In the genomic region with DNA sequence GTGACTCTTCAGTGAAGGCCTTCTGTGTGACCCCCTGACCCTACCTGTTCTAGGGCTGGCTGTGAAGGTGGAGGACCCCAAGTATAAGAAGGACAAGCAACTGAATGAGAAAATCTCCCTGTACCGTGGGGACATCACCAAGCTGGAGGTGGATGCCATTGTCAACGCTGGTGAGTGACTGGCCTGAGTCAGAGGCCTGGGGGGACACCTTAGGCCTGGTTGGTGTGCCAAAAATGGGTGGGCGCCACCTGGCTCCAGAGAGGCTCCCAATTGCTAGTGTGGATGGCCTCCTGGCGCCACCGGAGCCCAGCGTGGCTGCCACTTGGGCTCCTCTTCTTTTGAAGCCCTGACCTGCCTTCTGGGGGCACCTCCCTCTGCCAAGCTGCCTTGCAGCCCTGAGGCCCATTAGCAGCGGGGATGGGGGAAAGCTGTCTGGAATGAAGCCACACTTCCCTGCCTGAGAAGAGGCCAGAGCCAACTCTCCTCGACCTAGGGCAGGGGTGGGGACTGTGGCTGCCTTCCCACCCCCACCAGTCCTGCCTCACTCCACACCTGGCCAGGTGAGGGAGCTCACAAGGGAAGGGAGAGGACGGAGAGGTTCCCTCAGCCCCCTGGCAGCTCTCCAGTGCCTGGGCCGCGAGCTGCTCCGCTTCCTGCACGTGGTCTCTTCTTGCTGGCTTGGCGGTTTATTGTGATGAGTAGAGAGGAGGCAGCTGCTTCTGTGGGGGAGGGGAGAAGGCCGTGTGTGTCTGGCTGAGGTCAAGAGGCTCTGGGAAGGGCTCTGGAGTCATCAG, we compare ENCODE assay signal across 8 mouse cellular contexts. TPM values are rescaled to one million over a fixed set of nuclear protein-coding genes. Genes with fewer than 3 reads are reported as not detected.
DNase-seq lines count a peak whose midpoint lies in the region; ATAC-seq lines count a peak whose summit lies in the region.

No protein-coding gene starts in this region.

- DNase-seq in spleen, postnatal 10 days (ENCODE audit: low spot score in 2 of 2): peak; percentile 29 to 57
- DNase-seq in spleen, adult 12 weeks (ENCODE audit: low spot score): no peak
- DNase-seq in urinary bladder, adult 18-20 months (ENCODE audit: low spot score in 2 of 2): no peak
- DNase-seq in adipocyte (ENCODE audit: low spot score): no peak

- 26% methylated on average over 15 of the region's 15 CpGs for WGBS in embryonic facial prominence, embryonic 13.5 days
- WGBS in hindbrain, embryonic 13.5 days: 29% methylated on average over 15 of the region's 15 CpGs
- WGBS in limb, embryonic 13.5 days: 34% methylated on average over 15 of the region's 15 CpGs
- WGBS in neural tube, embryonic 15.5 days: 25% methylated on average over 15 of the region's 15 CpGs

- H3K4me2 ChIP-seq in embryonic facial prominence, embryonic 13.5 days: peak overlapping the region; percentile 34
- H3K4me2 ChIP-seq in hindbrain, embryonic 13.5 days: 0 out of 2 replicates have a peak overlapping the region, but pooled peaks have one; percentile 23
- H3K4me2 ChIP-seq in limb, embryonic 13.5 days (replicated peaks): peak overlapping the region; percentile 16; the same call in 1 of the 2 replicates
- no peak overlapping the region for H3K4me2 ChIP-seq in neural tube, embryonic 15.5 days

- H3K9ac ChIP-seq in embryonic facial prominence, embryonic 13.5 days: peak overlapping the region; percentile 61
- H3K9ac ChIP-seq in hindbrain, embryonic 13.5 days: peak overlapping the region; percentile 47
- H3K9ac ChIP-seq in limb, embryonic 13.5 days: peak overlapping the region; percentile 45
- H3K9ac ChIP-seq in neural tube, embryonic 15.5 days (replicated peaks): 0 out of 2 replicates have a peak overlapping the region, but pooled peaks have one; percentile 4

- 0 out of 2 replicates have a peak overlapping the region, but pooled peaks have one; percentile 1 for H3K4me3 ChIP-seq in embryonic facial prominence, embryonic 13.5 days
- no peak overlapping the region for H3K4me3 ChIP-seq in hindbrain, embryonic 13.5 days
- no peak overlapping the region for H3K4me3 ChIP-seq in limb, embryonic 13.5 days
- H3K4me3 ChIP-seq in neural tube, embryonic 15.5 days (replicated peaks): no peak overlapping the region

- H3K36me3 ChIP-seq in embryonic facial prominence, embryonic 13.5 days: no peaks in the 10 kb centered on the region
- H3K36me3 ChIP-seq in hindbrain, embryonic 13.5 days: no peaks in the 10 kb centered on the region
- no peaks in the 10 kb centered on the region for H3K36me3 ChIP-seq in limb, embryonic 13.5 days
- no peaks in the 10 kb centered on the region for H3K36me3 ChIP-seq in neural tube, embryonic 15.5 days

- ATAC-seq in embryonic facial prominence, embryonic 13.5 days (ENCODE audit: insufficient number of reproducible peaks, insufficient read depth, low FRiP score, low TSS enrichment, low read depth): no peak
- ATAC-seq in hindbrain, embryonic 13.5 days (ENCODE audit: low FRiP score): no peak
- ATAC-seq in limb, embryonic 13.5 days (ENCODE audit: low FRiP score, low read depth): no peak
- no peak for ATAC-seq in neural tube, embryonic 15.5 days (ENCODE audit: low FRiP score)

- peak overlapping the region; percentile 51; the same call in 1 of the 2 replicates for H3K27ac ChIP-seq in embryonic facial prominence, embryonic 13.5 days
- H3K27ac ChIP-seq in hindbrain, embryonic 13.5 days: peak overlapping the region; percentile 26; the same call in 1 of the 2 replicates
- H3K27ac ChIP-seq in limb, embryonic 13.5 days: no peak overlapping the region
- H3K27ac ChIP-seq in neural tube, embryonic 15.5 days (replicated peaks): no peak overlapping the region

- peaks cover 18% of the 10 kb centered on the region for H3K27me3 ChIP-seq in embryonic facial prominence, embryonic 13.5 days
- peaks cover 18% of the 10 kb centered on the region; the same call in 1 of the 2 replicates for H3K27me3 ChIP-seq in hindbrain, embryonic 13.5 days
- peaks cover 24% of the 10 kb centered on the region for H3K27me3 ChIP-seq in limb, embryonic 13.5 days
- peaks cover 13% of the 10 kb centered on the region; the same call in 1 of the 2 replicates for H3K27me3 ChIP-seq in neural tube, embryonic 15.5 days (replicated peaks)

- no peaks in the 10 kb centered on the region for H3K9me3 ChIP-seq in embryonic facial prominence, embryonic 13.5 days
- no peaks in the 10 kb centered on the region for H3K9me3 ChIP-seq in hindbrain, embryonic 13.5 days
- no peaks in the 10 kb centered on the region for H3K9me3 ChIP-seq in limb, embryonic 13.5 days
- H3K9me3 ChIP-seq in neural tube, embryonic 15.5 days (replicated peaks): no peaks in the 10 kb centered on the region

- peaks cover 52% of the 10 kb centered on the region for H3K4me1 ChIP-seq in embryonic facial prominence, embryonic 13.5 days
- H3K4me1 ChIP-seq in hindbrain, embryonic 13.5 days (replicated peaks): peaks cover 65% of the 10 kb centered on the region
- H3K4me1 ChIP-seq in limb, embryonic 13.5 days: peaks cover 55% of the 10 kb centered on the region
- peaks cover 62% of the 10 kb centered on the region for H3K4me1 ChIP-seq in neural tube, embryonic 15.5 days

RNA-seq across cellular contexts. Expression of a gene that starts 9.6 kb away (rescaled TPM):
- polyA plus RNA-seq in embryonic facial prominence, embryonic 13.5 days (2015; fragmentation: Nextera tagmentation; extraction: Ambion mirVana): 7.1 and 9.0 TPM in 2 replicates
- polyA plus RNA-seq in hindbrain, embryonic 13.5 days (2015; fragmentation: Nextera tagmentation; extraction: Ambion mirVana): 4.2 and 5.3 TPM in 2 replicates
- 12.3 and 13.3 TPM in 2 replicates for polyA plus RNA-seq in limb, embryonic 13.5 days (2015; fragmentation: Nextera tagmentation; extraction: Ambion mirVana)
- 7.2 and 7.7 TPM in 2 replicates for polyA plus RNA-seq in neural tube, embryonic 15.5 days (2015; fragmentation: Nextera tagmentation; extraction: Ambion mirVana)

RNA-seq across cellular contexts. Expression of a gene that starts 26.5 kb away (rescaled TPM):
- 211 and 240 TPM in 2 replicates for polyA plus RNA-seq in embryonic facial prominence, embryonic 13.5 days (2015; fragmentation: Nextera tagmentation; extraction: Ambion mirVana)
- polyA plus RNA-seq in hindbrain, embryonic 13.5 days (2015; fragmentation: Nextera tagmentation; extraction: Ambion mirVana): 233 and 239 TPM in 2 replicates
- 241 and 278 TPM in 2 replicates for polyA plus RNA-seq in limb, embryonic 13.5 days (2015; fragmentation: Nextera tagmentation; extraction: Ambion mirVana)
- polyA plus RNA-seq in neural tube, embryonic 15.5 days (2015; fragmentation: Nextera tagmentation; extraction: Ambion mirVana): 210 and 232 TPM in 2 replicates

RNA-seq across cellular contexts. Expression of a gene that starts 39.3 kb away (rescaled TPM):
- 13.0 and 13.6 TPM in 2 replicates for polyA plus RNA-seq in embryonic facial prominence, embryonic 13.5 days (2015; fragmentation: Nextera tagmentation; extraction: Ambion mirVana)
- 7.1 and 8.1 TPM in 2 replicates for polyA plus RNA-seq in hindbrain, embryonic 13.5 days (2015; fragmentation: Nextera tagmentation; extraction: Ambion mirVana)
- polyA plus RNA-seq in limb, embryonic 13.5 days (2015; fragmentation: Nextera tagmentation; extraction: Ambion mirVana): 7.7 and 8.1 TPM in 2 replicates
- 10.5 and 10.9 TPM in 2 replicates for polyA plus RNA-seq in neural tube, embryonic 15.5 days (2015; fragmentation: Nextera tagmentation; extraction: Ambion mirVana)

RNA-seq across cellular contexts. Expression of a gene that starts 47.0 kb away (rescaled TPM):
- polyA plus RNA-seq in embryonic facial prominence, embryonic 13.5 days (2015; fragmentation: Nextera tagmentation; extraction: Ambion mirVana): 6.9 and 7.9 TPM in 2 replicates
- 4.4 and 5.6 TPM in 2 replicates for polyA plus RNA-seq in hindbrain, embryonic 13.5 days (2015; fragmentation: Nextera tagmentation; extraction: Ambion mirVana)
- 7.6 and 8.4 TPM in 2 replicates for polyA plus RNA-seq in limb, embryonic 13.5 days (2015; fragmentation: Nextera tagmentation; extraction: Ambion mirVana)
- polyA plus RNA-seq in neural tube, embryonic 15.5 days (2015; fragmentation: Nextera tagmentation; extraction: Ambion mirVana): 4.6 and 19.6 TPM in 2 replicates

Comparison
In these comparisons a context has a peak if more than half of its experiments do, and no peak if none do; other contexts are left out.
1. DNase-seq: peak in spleen, postnatal 10 days (2 of 2); none in spleen, adult 12 weeks (single experiment), urinary bladder, adult 18-20 months (0 of 2) and adipocyte (single experiment).
2. H3K27ac ChIP-seq: peak in embryonic facial prominence, embryonic 13.5 days (single experiment) and hindbrain, embryonic 13.5 days (single experiment); none in limb, embryonic 13.5 days (single experiment) and neural tube, embryonic 15.5 days (single experiment).
3. H3K9ac ChIP-seq: peak in every context shown above with its lines; median percentile 61 in embryonic facial prominence, embryonic 13.5 days; 47 in hindbrain, embryonic 13.5 days; 45 in limb, embryonic 13.5 days; 4 in neural tube, embryonic 15.5 days.